Mouse (Mus musculus) heart, postnatal 25 days (tissue): ENCODE measurements around the gene Odf3l2. TPM values are rescaled to one million over a fixed set of nuclear protein-coding genes. Genes with fewer than 3 reads are reported as not detected.

ENCODE experiments used
- DNase-seq: peaks from one replicate; pipeline ENCODE4 v3.0.0; 2022; ENCODE audit warnings: low spot score
- intact Hi-C: fragments of 180-260 bp; cut with DNase I; formaldehyde crosslinking; loops from one replicate; pipeline ENCODE4 v1.15.1; 2025
- total RNA-seq, 2 experiments: library from RNA; stranded (reverse); gene quantifications; 2 replicates each; pipeline ENCODE4 v1.2.3; 2021

The Odf3l2 gene
- total RNA-seq, 2 experiments from 2014 or later, result not detected

DNA sequence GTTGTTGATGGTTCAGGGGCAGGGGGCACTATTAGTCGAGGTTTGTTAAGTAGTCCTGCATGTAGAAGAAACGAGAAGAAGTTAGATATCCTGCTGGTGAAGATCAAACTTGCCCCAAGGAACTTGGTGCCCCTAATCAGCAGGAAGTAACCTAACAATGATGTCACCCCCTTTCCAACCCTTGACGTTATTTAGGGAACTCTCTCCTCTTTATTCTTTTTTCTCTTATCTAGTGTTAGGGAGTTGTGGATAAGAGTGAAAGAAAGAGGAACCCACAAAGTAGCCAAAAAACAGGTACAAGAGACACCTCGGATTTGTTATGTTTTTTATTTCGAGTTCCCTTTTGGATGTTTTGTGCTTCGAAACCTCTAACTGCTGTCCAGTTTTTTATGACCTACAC lies 51.4 kb downstream of the Odf3l2 start:
- DNase-seq, result no peak
- intact Hi-C loops, result no loop called here

DNA sequence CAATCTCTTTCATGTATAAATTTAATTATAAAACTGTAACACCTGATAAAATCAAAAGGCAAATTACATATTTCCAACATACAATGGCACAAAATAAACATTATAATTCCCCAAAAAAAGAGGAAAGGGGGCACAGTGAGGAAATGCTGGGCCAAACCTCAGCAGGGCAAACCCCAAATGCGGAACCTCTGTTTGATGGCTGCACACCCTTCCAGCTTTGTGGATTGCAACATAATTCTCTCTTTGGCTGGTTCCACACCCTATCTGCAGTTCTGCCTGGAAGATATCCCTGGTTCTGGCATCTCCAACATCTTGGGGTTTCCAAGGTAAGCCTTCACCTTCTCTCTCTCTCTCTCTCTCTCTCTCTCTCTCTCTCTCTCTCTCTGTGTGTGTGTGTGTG lies 54.8 kb downstream of the Odf3l2 start:
- no peak for DNase-seq
- intact Hi-C loops, result no loop called here

Other genes with a start within 250 kb of the Odf3l2 start
- gene Vmn2r83, start 177.0 kb downstream of the Odf3l2 start, total RNA-seq, result not detected
- 1 to 10 TPM; 2.7 to 2.9 TPM for gene Plpp2, start 111.9 kb downstream of the Odf3l2 start, total RNA-seq
- gene Mier2, start 90.5 kb downstream of the Odf3l2 start, total RNA-seq, result 10 to 100 TPM; 12.2 to 12.3 TPM
- gene Theg, start 58.4 kb downstream of the Odf3l2 start, total RNA-seq, result not detected
- gene C2cd4c, start 31.7 kb downstream of the Odf3l2 start, total RNA-seq, result not detected
- 1 to 10 TPM; 2.2 to 2.4 TPM for gene Shc2, start 7.8 kb downstream of the Odf3l2 start, total RNA-seq
- gene Madcam1, start 18.8 kb upstream of the Odf3l2 start, total RNA-seq, result not detected
- gene Tpgs1, start 23.6 kb upstream of the Odf3l2 start, total RNA-seq, result 10 to 100 TPM; 18.3 to 19.4 TPM
- 100 to 1,000 TPM; 183 to 190 TPM for gene Cdc34, start 36.5 kb upstream of the Odf3l2 start, total RNA-seq
- 1 to 10 TPM; 6.0 to 7.2 TPM for gene Gzmm, start 43.3 kb upstream of the Odf3l2 start, total RNA-seq
- gene Bsg, start 58.8 kb upstream of the Odf3l2 start, total RNA-seq, result 1,000 to 10,000 TPM; 1,236 to 1,242 TPM
- gene Hcn2, start 70.9 kb upstream of the Odf3l2 start, total RNA-seq, result 10 to 100 TPM; 26.0 to 28.5 TPM
- 10 to 100 TPM; 37.0 to 38.6 TPM for gene Polrmt, start 100.8 kb upstream of the Odf3l2 start, total RNA-seq
- gene Fgf22, start 109.3 kb upstream of the Odf3l2 start, total RNA-seq, result not detected
- 10 to 100 TPM; 21.2 to 22.8 TPM for gene Rnf126, start 121.2 kb upstream of the Odf3l2 start, total RNA-seq
- gene Fstl3, start 131.5 kb upstream of the Odf3l2 start, total RNA-seq, result 1 to 10 TPM; 2.9 to 4.2 TPM
- not detected for gene Prss57, start 145.2 kb upstream of the Odf3l2 start, total RNA-seq
- 10 to 100 TPM; 70.3 to 77.3 TPM for gene Palm, start 147.8 kb upstream of the Odf3l2 start, total RNA-seq
- under 1 TPM; 0.59 to 0.70 TPM for gene Misp, start 175.3 kb upstream of the Odf3l2 start, total RNA-seq
- 10 to 100 TPM; 54.6 to 59.3 TPM for gene Ptbp1, start 208.7 kb upstream of the Odf3l2 start, total RNA-seq
- under 1 TPM in 1 of 2 experiments, not detected in 1; 0.44 TPM for gene Prtn3, start 228.7 kb upstream of the Odf3l2 start, total RNA-seq
- not detected for gene Plppr3, start 228.9 kb upstream of the Odf3l2 start, total RNA-seq
- not detected for gene Elane, start 240.5 kb upstream of the Odf3l2 start, total RNA-seq
- gene Cfd, start 245.1 kb upstream of the Odf3l2 start, total RNA-seq, result 10 to 100 TPM; 11.1 to 61.8 TPM